Mouse (Mus musculus) liver, adult 2 months (tissue): ENCODE results near the gene Rps11. TPM values are rescaled to one million over a fixed set of nuclear protein-coding genes. Genes with fewer than 3 reads are reported as not detected.

Experiments used
- DNase-seq: peaks from one replicate; pipeline ENCODE4 v3.0.0-alpha.2; 2011; ENCODE audit warnings: low read depth, low spot score; ENCODE audit errors: extremely low read depth
- H3K27ac ChIP-seq: fragments of 200-500 bp; replicated peaks from 2 replicates; pipeline ENCODE4 v1.5.1; 2012; ENCODE audit warnings: low read depth, mild to moderate bottlenecking, control low read depth, inconsistent platforms, low read length; ENCODE audit not compliant: insufficient read depth
- H3K27me3 ChIP-seq: fragments of 200-500 bp; 2 replicates; pipeline ENCODE4 v1.6.1; 2012; ENCODE audit warnings: mild to moderate bottlenecking, moderate library complexity, low read length, inconsistent platforms; ENCODE audit not compliant: control insufficient read depth, insufficient read depth
- H3K36me3 ChIP-seq: fragments of 200-500 bp; 2 replicates; pipeline ENCODE4 v1.6.1; 2012; ENCODE audit warnings: low read length, inconsistent platforms; ENCODE audit not compliant: control insufficient read depth, insufficient read depth
- H3K4me1 ChIP-seq: fragments of 200-500 bp; 2 replicates; pipeline ENCODE4 v1.6.1; 2011; ENCODE audit warnings: low read length; ENCODE audit not compliant: control insufficient read depth, insufficient read depth
- H3K4me3 ChIP-seq: fragments of 200-500 bp; 2 replicates; pipeline ENCODE4 v1.5.1; 2011; ENCODE audit warnings: low read depth, mild to moderate bottlenecking, control low read depth, low read length, moderate library complexity; ENCODE audit not compliant: insufficient read depth
- H3K79me2 ChIP-seq: fragments of 200-500 bp; 2 replicates; pipeline ENCODE4 v1.6.1; 2012; ENCODE audit warnings: inconsistent platforms, mild to moderate bottlenecking, low read length, moderate library complexity; ENCODE audit not compliant: control insufficient read depth, insufficient read depth
- H3K9ac ChIP-seq: fragments of 200-500 bp; 2 replicates; pipeline ENCODE4 v1.6.1; 2012; ENCODE audit warnings: low read depth, mild to moderate bottlenecking, control low read depth, inconsistent platforms, low read length
- CTCF ChIP-seq: fragments of 200-500 bp; IDR thresholded peaks from 2 replicates; pipeline ENCODE4 v1.5.1; 2011; ENCODE audit warnings: low read depth, low read length, control low read depth
- POLR2A ChIP-seq: fragments of 200-500 bp; IDR thresholded peaks from 2 replicates; pipeline ENCODE4 v1.6.1; 2011; ENCODE audit warnings: low read length, control low read depth; ENCODE audit not compliant: insufficient read depth; ENCODE audit errors: extremely low read depth
- WGBS: fragments of 180-500 bp; shearing (Covaris S2); methylation state at CpG from one replicate; pipeline ENCODE4 v1.1.7; 2018; 5-methylcytosine and 5-hydroxymethylcytosine counted together
- polyA plus RNA-seq: library from polyadenylated mRNA; depleted of rRNA; stranded (reverse); fragments of >200 nt; gene quantifications from 2 replicates; pipeline ENCODE4 v1.2.3, GENCODE M21; 2012
- total RNA-seq: library from RNA; depleted of rRNA; stranded (reverse); fragments of >200 nt; gene quantifications from 2 replicates; pipeline ENCODE4 v1.2.3, GENCODE M21; 2014

Gene Rps11
- total and polyA plus RNA-seq, 2 experiments, result 95.1 to 355 TPM

- DNase-seq, result peak; percentile 39
- 60% methylated on average over 7 of the region's 7 CpGs for WGBS
- H3K79me2 ChIP-seq, result peaks cover 11% of the 10 kb centered on the region; the same call in 1 of the 2 replicates
- H3K9ac ChIP-seq, result no peak overlapping the region
- no peak overlapping the region; the same call in 1 of the 2 replicates for H3K27ac ChIP-seq
- peaks cover 30% of the 10 kb centered on the region; the same call in 1 of the 2 replicates for H3K36me3 ChIP-seq
- peaks cover 30% of the 10 kb centered on the region for H3K4me1 ChIP-seq
- H3K27me3 ChIP-seq, result no peaks in the 10 kb centered on the region
- H3K4me3 ChIP-seq, result no peak overlapping the region
- TF ChIP-seq CTCF (no peak), POLR2A (no peak)
These were observed 933 bp upstream of the Rps11 start for GRCm38 (mm10) chr7:45125144-45125600.

GRCm38 (mm10) chr7:45123186-45123570 lies 1.1 kb downstream of the Rps11 start:
- DNase-seq, result no peak
- Histone ChIP-seq H3K79me2 (peaks cover 7% of the 10 kb centered on the region; the same call in 1 of the 2 replicates), H3K4me3 (peak overlapping the region; percentile 79), H3K36me3 (peaks cover 30% of the 10 kb centered on the region; the same call in 1 of the 2 replicates), H3K27ac (no peak overlapping the region), H3K27me3 (no peaks in the 10 kb centered on the region), H3K9ac (peak overlapping the region; percentile 85), H3K4me1 (peaks cover 26% of the 10 kb centered on the region)
- TF ChIP-seq POLR2A (no peak), CTCF (no peak)
- WGBS, result 18% methylated on average over 12 of the region's 12 CpGs

DNA sequence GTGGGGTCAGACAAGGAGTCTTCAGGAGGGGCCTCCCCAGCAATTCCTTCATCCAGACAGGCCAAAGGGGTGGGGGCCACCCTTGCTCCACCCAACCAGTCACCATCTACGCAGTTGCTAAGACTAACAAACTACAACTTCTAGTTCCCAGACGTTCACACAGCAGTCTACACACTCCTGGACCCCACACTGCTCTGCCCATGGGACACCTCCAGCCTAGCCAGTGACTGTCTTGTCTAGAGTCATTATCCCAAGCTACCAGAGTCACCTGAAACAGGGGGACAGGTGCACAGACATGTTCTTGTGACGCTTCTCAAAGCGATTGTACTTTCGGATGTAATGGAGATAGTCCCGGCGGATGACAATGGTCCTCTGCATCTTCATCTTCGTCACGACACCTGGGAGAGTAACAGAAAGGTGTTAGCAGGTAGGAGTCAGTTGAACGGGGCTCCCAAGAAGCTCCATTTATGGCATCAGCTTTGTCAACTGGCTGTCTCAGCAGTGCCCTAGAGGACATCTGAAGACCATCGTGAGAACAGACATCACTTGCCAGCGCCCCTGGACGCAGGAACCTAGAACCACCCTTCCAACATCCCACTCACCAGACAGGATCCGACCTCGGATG lies 1.6 kb downstream of the Rps11 start:
- DNase-seq, result no peak
- Histone ChIP-seq H3K4me1 (peaks cover 26% of the 10 kb centered on the region), H3K4me3 (no peak overlapping the region), H3K79me2 (peaks cover 3% of the 10 kb centered on the region; the same call in 1 of the 2 replicates), H3K27me3 (no peaks in the 10 kb centered on the region), H3K9ac (no peak overlapping the region), H3K36me3 (peaks cover 30% of the 10 kb centered on the region; the same call in 1 of the 2 replicates), H3K27ac (no peak overlapping the region)
- 79% methylated on average over 15 of the region's 15 CpGs for WGBS
- TF ChIP-seq POLR2A (no peak), CTCF (no peak)

DNA sequence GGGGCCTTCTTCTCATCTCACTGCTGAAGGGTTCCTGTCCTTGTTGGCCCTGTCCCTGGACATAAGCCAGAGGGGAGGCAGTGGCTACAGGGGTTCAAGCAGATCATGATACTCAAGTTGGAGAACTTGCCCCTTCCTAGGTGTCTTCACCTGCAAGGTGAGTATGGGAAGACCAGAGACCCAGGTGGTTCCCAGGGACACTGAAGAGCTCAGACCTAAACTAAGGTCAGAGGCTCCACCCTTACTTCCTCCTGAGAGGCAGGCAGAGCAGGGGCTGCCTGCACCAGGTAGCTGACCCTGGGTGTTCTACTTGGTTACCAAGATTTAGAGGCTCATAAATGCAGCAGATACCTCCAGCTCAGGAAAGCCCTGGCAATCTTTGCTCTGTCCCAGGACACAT lies 2.3 kb downstream of the Rps11 start:
- peaks cover 25% of the 10 kb centered on the region; the same call in 1 of the 2 replicates for H3K36me3 ChIP-seq
- no peak overlapping the region for H3K9ac ChIP-seq
- no peak for DNase-seq
- no peaks in the 10 kb centered on the region; the same call in 1 of the 2 replicates for H3K79me2 ChIP-seq
- TF ChIP-seq POLR2A, result no peak
- no peak for TF ChIP-seq CTCF
- H3K27ac ChIP-seq, result peak overlapping the region; percentile 10; the same call in 1 of the 2 replicates
- H3K27me3 ChIP-seq, result no peaks in the 10 kb centered on the region
- H3K4me3 ChIP-seq, result no peak overlapping the region
- peaks cover 21% of the 10 kb centered on the region for H3K4me1 ChIP-seq

DNA sequence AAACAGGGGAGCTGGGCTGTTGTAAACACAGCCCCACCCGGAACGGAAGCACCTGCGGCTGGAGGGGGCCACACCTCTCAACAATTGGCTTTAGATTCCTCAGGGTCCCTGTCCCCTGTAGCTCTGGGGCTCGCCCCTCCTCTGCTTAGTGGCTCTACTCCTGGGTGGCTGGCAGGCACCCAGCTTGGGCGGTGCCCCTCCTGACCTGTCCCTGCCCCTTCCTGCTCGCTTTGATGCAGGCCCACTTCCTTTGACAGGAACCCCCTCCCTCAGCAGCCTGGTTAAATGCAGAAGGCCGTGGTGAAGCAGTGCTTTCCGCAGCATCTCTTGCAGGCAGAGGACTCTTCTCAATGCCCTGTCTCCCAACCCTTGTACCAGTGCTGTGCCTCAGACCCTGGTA lies 2.8 kb downstream of the Rps11 start:
- no peak for DNase-seq
- Histone ChIP-seq H3K4me1 (peaks cover 16% of the 10 kb centered on the region), H3K27ac (no peak overlapping the region), H3K4me3 (no peak overlapping the region), H3K36me3 (peaks cover 23% of the 10 kb centered on the region; the same call in 1 of the 2 replicates), H3K27me3 (no peaks in the 10 kb centered on the region), H3K79me2 (no peaks in the 10 kb centered on the region; the same call in 1 of the 2 replicates), H3K9ac (no peak overlapping the region)
- TF ChIP-seq POLR2A, result no peak
- no peak for TF ChIP-seq CTCF
- 70% methylated on average over 8 of the region's 8 CpGs for WGBS
